Mouse (Mus musculus) stomach, postnatal 0 days (tissue): Measurements from ENCODE around the gene Cog4. TPM values are rescaled to one million over a fixed set of nuclear protein-coding genes. Genes with fewer than 3 reads are reported as not detected.
"Not testable (repeated sequence)": the region's sequence is repeated elsewhere in the genome, so short reads cannot be mapped to it uniquely, and the experiment has no call there.

Source experiments
- ATAC-seq: fragments of 200-750 bp; cut with Nextera tagmentation; 2 replicates; pipeline ENCODE4 v1.8.0; 2017; ENCODE audit not compliant: low FRiP score, low TSS enrichment
- DNase-seq: peaks from one replicate; pipeline ENCODE4 v3.0.0-alpha.2; 2016; ENCODE audit warnings: low spot score
- H3K27ac ChIP-seq: fragments of 300-500 bp; sonication (generic); replicated peaks from 2 replicates; pipeline ENCODE4 v1.5.1; 2014; ENCODE audit warnings: mild to moderate bottlenecking, control low read depth
- H3K27me3 ChIP-seq: fragments of 300-500 bp; sonication (generic); 2 replicates; pipeline ENCODE4 v1.6.1; 2014; ENCODE audit warnings: low read length; ENCODE audit not compliant: control insufficient read depth, insufficient read depth
- H3K36me3 ChIP-seq: fragments of 300-500 bp; sonication (generic); 2 replicates; pipeline ENCODE4 v1.6.1; 2014; ENCODE audit warnings: low read length, mixed read lengths; ENCODE audit not compliant: control insufficient read depth, insufficient read depth
- H3K4me1 ChIP-seq: fragments of 300-500 bp; sonication (generic); replicated peaks from 2 replicates; pipeline ENCODE4 v1.6.1; 2014; ENCODE audit warnings: antibody characterized with exemption; ENCODE audit not compliant: control insufficient read depth, insufficient read depth
- H3K4me2 ChIP-seq: fragments of 300-500 bp; sonication (generic); replicated peaks from 2 replicates; pipeline ENCODE4 v1.6.1; 2014; ENCODE audit warnings: low read depth, mild to moderate bottlenecking, control low read depth, moderate library complexity
- H3K4me3 ChIP-seq: fragments of 300-500 bp; sonication (generic); 2 replicates; pipeline ENCODE4 v1.5.1; 2014; ENCODE audit warnings: low read depth, low read length, control low read depth
- H3K9ac ChIP-seq: fragments of 300-500 bp; sonication (generic); 2 replicates; pipeline ENCODE4 v1.6.1; 2014; ENCODE audit warnings: mild to moderate bottlenecking, low read length, control low read depth, mixed read lengths
- H3K9me3 ChIP-seq: fragments of 300-500 bp; sonication (generic); 2 replicates; pipeline ENCODE4 v1.6.1; 2016; ENCODE audit warnings: low read length; ENCODE audit not compliant: control insufficient read depth
- CTCF ChIP-seq: IDR thresholded peaks from 2 replicates; pipeline ENCODE4 v1.5.1; 2016; ENCODE audit warnings: antibody characterized with exemption, low read depth, mild to moderate bottlenecking, moderate library complexity
- EP300 ChIP-seq: optimal IDR thresholded peaks from 2 replicates; pipeline ENCODE3; 2016; ENCODE audit warnings: antibody characterized with exemption
- WGBS: fragments of 180-500 bp; shearing (Covaris S2); extraction: QIAGEN DNeasy Blood & Tissue Kit; methylation state at CpG from one replicate; pipeline ENCODE4 v1.1.7; 2014; 5-methylcytosine and 5-hydroxymethylcytosine counted together
- polyA plus RNA-seq: library from polyadenylated mRNA; unstranded; fragments of >200 nt; fragmentation: Nextera tagmentation; extraction: Ambion mirVana; gene quantifications from 2 replicates; pipeline ENCODE4 v1.2.1, GENCODE M21; 2015

The Cog4 gene
- polyA plus RNA-seq, 1 experiment from 2014 or later = 34.1 TPM

- 71% methylated on average over 5 of the region's 5 CpGs for WGBS
- no peak for TF ChIP-seq CTCF
- no peak for TF ChIP-seq EP300
- H3K9ac ChIP-seq = no peak overlapping the region
Measured at GRCm38 (mm10) chr8:110843207-110843606, 3.2 kb upstream of the Cog4 start.

GRCm38 (mm10) chr8:110844941-110845340, 1.5 kb upstream of the Cog4 start:
- Histone ChIP-seq H3K9me3 (no peaks in the 10 kb centered on the region), H3K36me3 (peaks cover 22% of the 10 kb centered on the region), H3K4me2 (peak overlapping the region; percentile 57), H3K4me3 (peak overlapping the region; percentile 88), H3K27me3 (no peaks in the 10 kb centered on the region), H3K4me1 (no peaks in the 10 kb centered on the region), H3K27ac (no peak overlapping the region), H3K9ac (no peak overlapping the region)
- DNase-seq (no peak), ATAC-seq (no peak)
- TF ChIP-seq EP300 (no peak), CTCF (no peak)
- 53% methylated on average over 3 of the region's 3 CpGs for WGBS

More at GRCm38 (mm10) chr8:110843207-110843606, 3.2 kb upstream of the Cog4 start:
- Histone ChIP-seq H3K4me3 (no peak overlapping the region), H3K27me3 (no peaks in the 10 kb centered on the region), H3K9me3 (no peaks in the 10 kb centered on the region), H3K4me1 (no peaks in the 10 kb centered on the region), H3K4me2 (no peak overlapping the region), H3K27ac (no peak overlapping the region), H3K36me3 (peaks cover 28% of the 10 kb centered on the region)
- no peak for DNase-seq
- ATAC-seq = no peak

DNA sequence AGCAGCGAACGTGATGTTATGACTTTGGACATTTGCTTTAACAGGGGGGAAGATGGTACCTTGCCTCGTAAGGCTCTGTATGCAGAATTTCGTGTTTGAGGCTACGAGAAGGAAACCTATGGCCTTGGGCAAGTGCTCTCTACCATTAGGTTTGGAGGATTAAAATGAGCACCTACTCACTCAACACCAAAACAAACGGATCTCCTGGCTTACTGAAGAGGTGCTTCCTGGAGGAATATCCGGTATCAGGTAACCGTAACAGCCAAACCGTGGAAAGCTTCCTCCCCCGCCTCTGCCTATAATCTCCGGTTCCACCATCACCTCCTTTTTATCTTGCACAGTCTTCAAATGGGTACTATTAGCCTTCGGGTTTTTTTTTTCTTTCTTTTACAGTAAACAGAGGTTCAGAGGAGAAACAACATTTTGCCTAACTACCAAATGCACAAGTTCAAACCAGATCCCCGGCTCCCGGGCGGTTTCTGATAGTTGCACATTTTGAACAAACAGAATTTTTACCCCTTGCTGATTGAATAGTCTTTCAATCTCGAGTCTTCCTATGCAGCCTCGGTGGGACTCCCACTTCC, 487 bp upstream of the Cog4 start:
- Histone ChIP-seq H3K36me3 (peaks cover 18% of the 10 kb centered on the region), H3K27ac (peak overlapping the region; percentile 93), H3K9ac (peak overlapping the region; percentile 88), H3K4me3 (peak overlapping the region; percentile 88), H3K4me1 (no peaks in the 10 kb centered on the region), H3K4me2 (peak overlapping the region; percentile 57), H3K27me3 (no peaks in the 10 kb centered on the region), H3K9me3 (no peaks in the 10 kb centered on the region)
- ATAC-seq = no peak
- DNase-seq = peak; percentile 19
- 3% methylated on average over 17 of the region's 17 CpGs for WGBS
- TF ChIP-seq EP300 (no peak), CTCF (no peak)

DNA sequence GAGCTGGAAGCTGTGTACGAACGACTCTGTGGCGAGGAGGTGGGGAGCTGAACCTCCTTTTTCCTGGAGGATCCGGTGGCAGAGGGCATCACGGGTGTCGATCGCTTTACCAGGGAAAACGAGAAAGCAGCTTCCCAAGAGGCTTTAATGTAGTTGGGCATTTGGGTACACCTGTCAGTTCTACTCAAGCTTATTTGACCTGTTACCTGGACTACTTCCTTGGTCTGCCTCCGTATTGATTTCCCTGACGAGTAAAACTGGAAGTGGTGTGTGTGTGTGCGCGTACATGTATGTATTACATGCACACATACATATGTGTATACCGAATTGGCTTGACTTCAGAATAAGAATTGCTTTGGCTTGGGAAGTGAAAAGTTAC, 760 bp downstream of the Cog4 start:
- H3K36me3 ChIP-seq = peaks cover 12% of the 10 kb centered on the region
- ATAC-seq (peak; percentile 43), DNase-seq (no peak)
- peak overlapping the region; percentile 88 for H3K4me3 ChIP-seq
- no peaks in the 10 kb centered on the region for H3K27me3 ChIP-seq
- H3K9ac ChIP-seq = peak overlapping the region; percentile 88
- H3K9me3 ChIP-seq = no peaks in the 10 kb centered on the region
- WGBS = under 1% methylated on average over 13 of the region's 13 CpGs
- H3K4me2 ChIP-seq = peak overlapping the region; percentile 57
- TF ChIP-seq EP300 = no peak
- TF ChIP-seq CTCF = no peak; the same call in 1 of the 2 replicates
- H3K4me1 ChIP-seq = no peaks in the 10 kb centered on the region
- peak overlapping the region; percentile 93 for H3K27ac ChIP-seq

GRCm38 (mm10) chr8:110847645-110848495, 1.5 kb downstream of the Cog4 start:
- Histone ChIP-seq H3K27me3 (no peaks in the 10 kb centered on the region), H3K9me3 (no peaks in the 10 kb centered on the region), H3K4me2 (peak overlapping the region; percentile 57), H3K27ac (peak overlapping the region; percentile 93; the same call in 1 of the 2 replicates), H3K9ac (peak overlapping the region; percentile 88), H3K36me3 (peaks cover 12% of the 10 kb centered on the region), H3K4me1 (no peaks in the 10 kb centered on the region), H3K4me3 (peak overlapping the region; percentile 88)
- TF ChIP-seq CTCF (no peak), EP300 (no peak)
- DNase-seq (no peak), ATAC-seq (no peak)
- 51% methylated on average over 14 of the region's 14 CpGs for WGBS

GRCm38 (mm10) chr8:110851186-110851585, 4.8 kb downstream of the Cog4 start:
- WGBS = 90% methylated on average over 10 of the region's 10 CpGs
- H3K27me3 ChIP-seq = no peaks in the 10 kb centered on the region
- H3K4me2 ChIP-seq = no peak overlapping the region
- no peak overlapping the region for H3K27ac ChIP-seq
- no peaks in the 10 kb centered on the region for H3K4me1 ChIP-seq
- H3K36me3 ChIP-seq = peaks cover 13% of the 10 kb centered on the region
- no peak overlapping the region for H3K4me3 ChIP-seq
- ATAC-seq = no peak
- no peaks in the 10 kb centered on the region for H3K9me3 ChIP-seq
- no peak overlapping the region for H3K9ac ChIP-seq
- TF ChIP-seq EP300 = no peak
- TF ChIP-seq CTCF = no peak
- no peak for DNase-seq

DNA sequence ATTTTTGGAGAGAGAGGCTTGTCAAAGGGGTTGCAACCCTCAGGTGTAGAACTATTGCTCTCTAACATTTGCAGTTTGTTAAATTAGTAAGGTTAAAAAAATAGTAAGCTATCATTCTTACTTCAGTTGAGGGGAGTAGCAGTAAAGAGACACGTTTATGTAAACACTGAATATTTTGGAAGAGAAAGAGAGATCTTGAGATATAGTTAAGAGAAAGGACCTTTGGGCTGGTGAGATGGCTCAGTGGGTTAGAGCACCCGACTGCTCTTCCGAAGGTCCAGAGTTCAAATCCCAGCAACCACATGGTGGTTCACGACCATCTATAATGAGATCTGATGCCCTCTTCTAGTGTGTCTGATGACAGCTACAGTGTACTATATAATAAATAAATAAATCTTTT, 9.7 kb downstream of the Cog4 start:
- H3K4me1 ChIP-seq, ATAC-seq, DNase-seq, H3K27ac ChIP-seq, H3K9ac ChIP-seq, H3K4me3 ChIP-seq, H3K4me2 ChIP-seq, H3K9me3 ChIP-seq, H3K27me3 ChIP-seq: not testable (repeated sequence)
- peaks cover 18% of the 10 kb centered on the region for H3K36me3 ChIP-seq
- WGBS = 87% methylated on average over 3 of the region's 4 CpGs
